Mouse (Mus musculus) forebrain, embryonic 11.5 days (tissue): ENCODE data around the gene Lcn12. TPM values are rescaled to one million over a fixed set of nuclear protein-coding genes. Genes with fewer than 3 reads are reported as not detected.

ENCODE experiments used
- ATAC-seq: fragments of 200-750 bp; cut with Nextera tagmentation; replicated peaks from 2 replicates; pipeline ENCODE4 v1.8.0; 2017; ENCODE audit warnings: moderate TSS enrichment; ENCODE audit not compliant: low FRiP score
- DNase-seq: peaks from one replicate; pipeline ENCODE4 v3.0.0-alpha.2; 2017; ENCODE audit warnings: low spot score
- H3K27ac ChIP-seq: fragments of 300-500 bp; sonication (generic); 2 replicates; pipeline ENCODE4 v1.5.1; 2014; ENCODE audit warnings: low read depth, low read length
- H3K27me3 ChIP-seq: fragments of 300-500 bp; sonication (generic); 2 replicates; pipeline ENCODE4 v1.6.1; 2014; ENCODE audit warnings: mild to moderate bottlenecking, low read length, mixed read lengths; ENCODE audit not compliant: control insufficient read depth, insufficient read depth
- H3K36me3 ChIP-seq: fragments of 300-500 bp; sonication (generic); 2 replicates; pipeline ENCODE4 v1.6.1; 2014; ENCODE audit warnings: mild to moderate bottlenecking, low read length, moderate library complexity, mixed read lengths; ENCODE audit not compliant: control insufficient read depth, insufficient read depth
- H3K4me1 ChIP-seq: fragments of 300-500 bp; sonication (generic); replicated peaks from 2 replicates; pipeline ENCODE4 v1.6.1; 2014; ENCODE audit warnings: low read length, mixed read lengths; ENCODE audit not compliant: control insufficient read depth, insufficient read depth
- H3K4me2 ChIP-seq: fragments of 300-500 bp; sonication (generic); 2 replicates; pipeline ENCODE4 v1.6.1; 2014; ENCODE audit warnings: low read depth, mild to moderate bottlenecking, low read length, moderate library complexity, mixed read lengths; ENCODE audit not compliant: severe bottlenecking
- H3K4me3 ChIP-seq: fragments of 300-500 bp; sonication (generic); 2 replicates; pipeline ENCODE4 v1.5.1; 2014; ENCODE audit warnings: low read depth, low read length
- H3K9ac ChIP-seq: fragments of 300-500 bp; sonication (generic); 2 replicates; pipeline ENCODE4 v1.6.1; 2014; ENCODE audit warnings: low read length
- H3K9me3 ChIP-seq: fragments of 300-500 bp; sonication (generic); 2 replicates; pipeline ENCODE4 v1.6.1; 2016; ENCODE audit warnings: low read length, mixed read lengths; ENCODE audit not compliant: control insufficient read depth
- WGBS: fragments of 180-500 bp; shearing (Covaris S2); extraction: QIAGEN DNeasy Blood & Tissue Kit; methylation state at CpG from one replicate; pipeline ENCODE4 v1.1.7; 2014; 5-methylcytosine and 5-hydroxymethylcytosine counted together
- microRNA-seq: library from miRNA; unstranded; fragments of <30 nt; microRNA quantifications from one replicate; pipeline ENCODE4, GENCODE M21; 2016; ENCODE audit not compliant: insufficient number of aligned reads
- polyA plus RNA-seq: library from polyadenylated mRNA; unstranded; fragments of >200 nt; fragmentation: Nextera tagmentation; extraction: Ambion mirVana; gene quantifications from 2 replicates; pipeline ENCODE4 v1.2.1, GENCODE M21; 2014

Lcn12 gene
- polyA plus RNA-seq, 1 experiment from 2014 or later: not detected

DNA sequence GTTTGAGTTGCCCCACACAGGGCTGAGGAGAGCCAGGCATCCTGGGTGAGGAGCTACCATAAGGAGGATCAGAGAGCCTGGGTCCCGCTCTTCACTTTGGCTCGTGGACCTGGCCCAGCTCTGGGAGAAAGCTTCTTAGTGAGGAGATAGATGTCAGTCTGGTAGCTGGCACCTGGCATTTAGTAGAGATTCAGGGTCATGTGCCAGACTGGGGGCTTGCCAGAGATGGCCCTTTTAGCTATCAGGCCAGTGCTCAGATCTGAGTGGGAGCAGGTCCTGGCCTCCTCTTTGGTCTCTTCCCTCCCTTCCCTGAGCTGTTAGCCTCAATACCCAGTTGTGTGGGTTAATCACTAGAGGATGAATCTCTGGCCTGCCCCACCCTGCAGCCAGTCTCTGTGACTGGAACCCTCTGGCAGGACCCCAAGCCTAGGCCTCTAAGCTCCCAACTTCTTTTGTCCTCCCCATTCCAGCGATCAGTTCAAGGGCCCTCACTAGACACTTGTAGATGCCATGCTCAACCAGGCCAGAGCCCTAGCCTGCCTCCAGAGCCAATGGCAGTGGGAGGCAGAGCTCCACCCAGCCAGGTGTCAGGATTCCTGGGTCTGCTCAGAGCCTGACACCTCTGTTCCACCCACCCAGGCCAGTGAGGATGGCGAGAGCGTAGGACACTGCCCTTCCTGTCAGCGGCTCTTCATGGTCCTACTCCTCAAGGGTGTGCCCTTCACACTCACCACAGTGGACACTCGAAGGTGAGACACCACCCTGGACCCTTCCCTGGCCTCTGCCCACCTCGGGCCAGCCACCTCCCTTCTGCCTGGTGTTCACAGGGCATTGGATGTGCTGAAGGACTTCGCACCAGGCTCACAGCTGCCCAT lies 36.5 kb downstream of the Lcn12 start:
- Histone ChIP-seq H3K4me2 (no peak overlapping the region), H3K4me3 (no peak overlapping the region), H3K36me3 (no peaks in the 10 kb centered on the region; the same call in 1 of the 2 replicates), H3K9me3 (no peaks in the 10 kb centered on the region), H3K4me1 (peaks cover 6% of the 10 kb centered on the region; the same call in 1 of the 2 replicates), H3K9ac (no peak overlapping the region), H3K27me3 (no peaks in the 10 kb centered on the region), H3K27ac (no peak overlapping the region)
- 84% methylated on average over 9 of the region's 9 CpGs for WGBS
- DNase-seq: no peak
- ATAC-seq: no peak

DNA sequence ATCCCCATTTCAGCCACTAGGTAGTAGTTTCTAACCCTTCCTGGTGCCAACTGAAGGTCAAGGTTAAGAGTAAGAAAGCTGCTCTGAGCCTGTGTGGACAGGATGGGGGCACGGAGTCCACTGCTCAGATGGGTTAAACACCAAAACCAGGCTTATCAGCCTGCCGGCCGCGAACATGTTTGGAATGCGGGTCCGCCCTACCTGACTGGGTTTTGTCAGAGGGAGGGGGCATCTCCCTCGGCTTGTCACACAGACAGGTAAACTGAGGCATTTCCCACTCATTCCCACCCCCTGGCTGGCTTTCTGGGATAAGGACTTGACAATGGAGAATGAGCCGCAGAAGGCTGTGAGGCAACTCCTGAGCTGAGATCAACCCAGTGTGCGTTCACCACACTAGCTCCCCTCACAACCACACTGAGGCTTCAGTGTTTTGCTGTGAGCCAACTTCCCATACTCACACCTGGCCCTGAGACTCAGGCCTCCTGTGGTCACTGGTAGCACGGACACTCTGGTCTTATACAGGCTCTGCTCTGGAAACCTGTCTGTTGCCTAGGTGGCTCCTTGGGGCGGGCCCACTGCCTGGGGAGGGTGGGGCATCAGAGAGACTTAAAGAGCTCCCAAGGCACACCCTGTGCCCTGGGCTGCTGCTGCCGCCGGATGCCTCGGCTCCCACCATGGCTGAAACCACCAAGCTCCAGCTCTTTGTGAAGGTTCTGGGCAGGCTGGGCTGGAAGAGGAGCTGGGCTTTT lies 37.3 kb downstream of the Lcn12 start, which contains the start of gene Clic3:
TSS of gene Clic3 (plus strand) at position 634 of the 749 bp plus-strand sequence.
- no peaks in the 10 kb centered on the region for H3K9me3 ChIP-seq
- WGBS: 63% methylated on average over 14 of the region's 14 CpGs
- H3K4me1 ChIP-seq: peaks cover 6% of the 10 kb centered on the region; the same call in 1 of the 2 replicates
- ATAC-seq (no peak), DNase-seq (no peak)
- H3K4me2 ChIP-seq: no peak within 1 kb of the TSS
- no peaks in the 10 kb centered on the region for H3K27me3 ChIP-seq
- H3K4me3 ChIP-seq: no peak within 1 kb of the TSS
- no peak within 1 kb of the TSS for H3K9ac ChIP-seq
- H3K27ac ChIP-seq: no peak within 1 kb of the TSS
- no peaks in the 10 kb centered on the region; the same call in 1 of the 2 replicates for H3K36me3 ChIP-seq

DNA sequence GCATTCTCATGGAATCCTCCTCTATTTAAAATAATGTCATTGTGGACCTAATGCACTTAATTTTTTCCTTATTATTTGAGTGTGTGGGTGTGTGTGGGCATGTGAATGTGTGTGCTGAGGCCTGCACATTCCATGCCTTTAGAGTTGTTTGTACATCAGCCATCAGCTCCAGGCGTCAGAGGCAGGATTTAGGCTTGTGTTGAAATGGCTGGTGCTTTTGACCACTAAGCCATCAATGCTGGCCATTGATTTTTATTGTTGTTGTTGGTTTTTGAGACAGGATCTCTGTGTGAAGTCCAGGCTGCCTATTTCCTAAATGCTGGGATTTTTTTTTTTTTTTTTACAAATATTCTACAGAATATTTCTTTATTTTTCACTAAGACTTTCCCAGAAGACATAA lies 40.8 kb downstream of the Lcn12 start:
- Histone ChIP-seq H3K4me1 (no peaks in the 10 kb centered on the region), H3K27me3 (no peaks in the 10 kb centered on the region), H3K4me3 (no peak overlapping the region), H3K27ac (no peak overlapping the region), H3K9ac (no peak overlapping the region), H3K4me2 (no peak overlapping the region), H3K36me3 (no peaks in the 10 kb centered on the region), H3K9me3 (no peaks in the 10 kb centered on the region)
- ATAC-seq (no peak), DNase-seq (no peak)
- 61% methylated on average over 1 of the region's 1 CpGs for WGBS

DNA sequence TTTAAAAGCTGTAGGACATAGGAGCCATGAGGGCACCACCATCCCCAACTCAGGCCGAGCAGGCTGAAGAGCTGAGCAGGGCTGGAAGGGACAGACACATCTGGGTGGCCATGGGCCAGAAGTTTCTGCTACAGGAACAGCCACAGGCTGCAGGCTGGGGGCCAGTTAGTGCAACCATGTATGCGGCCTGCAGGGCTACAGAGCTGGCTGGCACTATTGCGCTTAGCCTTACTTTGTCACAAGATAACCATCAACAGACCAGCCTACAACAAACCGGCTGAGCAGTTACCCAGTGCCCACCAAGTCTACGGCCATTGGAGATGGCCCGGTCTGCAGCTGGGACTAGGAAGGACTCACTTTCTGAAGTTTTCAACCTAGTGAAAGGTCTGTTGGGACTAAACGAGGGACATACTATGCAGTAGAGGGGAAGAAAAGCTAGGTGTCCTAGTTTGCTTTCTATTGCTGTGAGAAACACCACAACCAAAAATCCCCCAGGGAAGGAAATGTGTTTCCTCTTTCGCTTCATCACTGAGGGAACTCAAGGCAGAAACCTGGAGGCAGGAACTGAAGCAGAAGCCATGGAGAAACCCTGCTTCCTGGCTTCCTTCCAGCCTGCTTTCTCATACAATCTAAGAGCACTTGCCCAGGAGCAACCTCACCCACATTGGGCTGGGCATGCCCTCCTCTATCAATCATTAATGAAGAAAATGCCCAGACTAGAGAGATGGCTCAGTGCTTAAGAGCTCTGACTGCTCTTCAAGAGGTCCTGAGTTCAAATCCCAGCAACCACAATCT lies 42.7 kb downstream of the Lcn12 start:
- no peaks in the 10 kb centered on the region for H3K9me3 ChIP-seq

DNA sequence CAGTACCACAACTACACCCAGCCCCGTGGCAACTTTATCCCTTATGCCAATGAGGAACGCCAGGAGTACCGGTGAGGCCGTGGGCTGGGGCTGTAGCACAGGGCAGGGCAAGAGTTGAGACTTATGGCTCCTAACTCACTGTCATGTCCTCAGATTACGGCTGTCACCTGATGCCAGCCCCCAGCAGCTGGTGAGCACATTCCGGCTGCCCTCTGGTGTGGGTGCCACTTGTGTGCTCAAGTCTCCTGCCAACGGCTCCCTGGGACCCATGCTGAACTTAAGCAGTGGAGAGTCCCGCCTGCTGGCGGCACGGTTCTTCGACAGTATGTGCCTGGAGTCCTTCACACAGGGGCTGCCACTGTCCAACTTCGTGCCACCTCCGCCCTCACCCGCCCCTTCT lies 51.0 kb downstream of the Lcn12 start:
- no peaks in the 10 kb centered on the region for H3K4me1 ChIP-seq
- no peak overlapping the region for H3K27ac ChIP-seq
- 92% methylated on average over 14 of the region's 14 CpGs for WGBS
- no peak for DNase-seq
- no peaks in the 10 kb centered on the region for H3K9me3 ChIP-seq
- no peak overlapping the region for H3K4me2 ChIP-seq
- H3K4me3 ChIP-seq: no peak overlapping the region
- no peaks in the 10 kb centered on the region for H3K27me3 ChIP-seq
- ATAC-seq: no peak
- no peak overlapping the region for H3K9ac ChIP-seq
- H3K36me3 ChIP-seq: no peaks in the 10 kb centered on the region; the same call in 1 of the 2 replicates

More for the DNA sequence above, 42.7 kb downstream of the Lcn12 start:
- 82% methylated on average over 8 of the region's 8 CpGs for WGBS
- Histone ChIP-seq H3K4me2 (no peak overlapping the region), H3K4me3 (no peak overlapping the region), H3K27ac (no peak overlapping the region), H3K36me3 (no peaks in the 10 kb centered on the region), H3K9ac (no peak overlapping the region), H3K4me1 (no peaks in the 10 kb centered on the region), H3K27me3 (no peaks in the 10 kb centered on the region)
- ATAC-seq (no peak), DNase-seq (no peak)

DNA sequence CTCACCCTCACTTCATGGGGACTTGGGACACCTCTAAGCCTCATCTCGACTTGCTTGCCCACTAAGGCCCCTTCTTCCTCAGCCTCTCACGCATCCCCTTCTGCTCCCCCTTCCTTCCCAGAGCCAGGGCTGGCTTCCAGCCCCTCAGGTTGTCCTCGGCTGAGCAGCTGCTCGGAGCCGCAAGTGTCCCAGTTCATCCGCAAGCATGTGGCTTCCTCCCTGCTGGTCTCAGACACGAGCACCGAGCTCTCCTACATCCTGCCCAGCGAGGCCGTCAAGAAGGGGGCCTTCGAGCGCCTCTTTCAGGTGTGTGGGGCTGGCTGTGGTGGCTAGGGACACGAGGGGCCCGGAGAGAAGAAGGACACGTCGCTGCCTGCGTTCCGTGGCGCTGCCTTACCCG lies 52.6 kb downstream of the Lcn12 start:
- no peak for DNase-seq
- 90% methylated on average over 20 of the region's 20 CpGs for WGBS
- no peak overlapping the region for H3K4me2 ChIP-seq

More for the DNA sequence above, 52.6 kb downstream of the Lcn12 start:
- Histone ChIP-seq H3K27me3 (no peaks in the 10 kb centered on the region), H3K27ac (no peak overlapping the region), H3K9ac (no peak overlapping the region), H3K4me1 (no peaks in the 10 kb centered on the region), H3K9me3 (no peaks in the 10 kb centered on the region), H3K4me3 (no peak overlapping the region), H3K36me3 (no peaks in the 10 kb centered on the region; the same call in 1 of the 2 replicates)
- ATAC-seq: no peak

Small RNAs within 50 kb of the gene (microRNA-seq; reads per million reads assigned to microRNA genes)
- gene Mir3087: not detected

Other genes starting within 250 kb of the Lcn12 start
- gene AL732309.1, start 247.0 kb downstream of the Lcn12 start, polyA plus RNA-seq: 5.1 and 5.8 TPM in 2 replicates
- 13.6 and 15.8 TPM in 2 replicates for gene Tmem203, start 238.5 kb downstream of the Lcn12 start, polyA plus RNA-seq
- gene Tprn, start 231.3 kb downstream of the Lcn12 start, polyA plus RNA-seq: 4.6 and 7.3 TPM in 2 replicates
- gene Ssna1, start 221.5 kb downstream of the Lcn12 start, polyA plus RNA-seq: 222 and 238 TPM in 2 replicates
- 116 and 126 TPM in 2 replicates for gene Anapc2, start 221.4 kb downstream of the Lcn12 start, polyA plus RNA-seq
- gene Tmem210, start 205.8 kb downstream of the Lcn12 start, polyA plus RNA-seq: not detected in 2 replicates
- not detected in 2 replicates for gene Lrrc26, start 204.0 kb downstream of the Lcn12 start, polyA plus RNA-seq
- gene Grin1, start 174.7 kb downstream of the Lcn12 start, polyA plus RNA-seq: 1.7 and 2.1 TPM in 2 replicates
- 75.7 and 77.8 TPM in 2 replicates for gene Man1b1, start 161.6 kb downstream of the Lcn12 start, polyA plus RNA-seq
- gene Dpp7, start 137.6 kb downstream of the Lcn12 start, polyA plus RNA-seq: 20.1 and 20.5 TPM in 2 replicates
- 3.1 and 5.4 TPM in 2 replicates for gene Uap1l1, start 128.2 kb downstream of the Lcn12 start, polyA plus RNA-seq
- 79.0 and 85.0 TPM in 2 replicates for gene Sapcd2, start 121.6 kb downstream of the Lcn12 start, polyA plus RNA-seq
- gene Entpd2, start 98.0 kb downstream of the Lcn12 start, polyA plus RNA-seq: 0.23 TPM in 1 of 2 replicates, not detected in the other
- gene Npdc1, start 94.6 kb downstream of the Lcn12 start, polyA plus RNA-seq: 120 and 128 TPM in 2 replicates
- gene Fut7, start 70.6 kb downstream of the Lcn12 start, polyA plus RNA-seq: not detected in 2 replicates
- gene Abca2, start 65.2 kb downstream of the Lcn12 start, polyA plus RNA-seq: 9.9 and 10.2 TPM in 2 replicates
- 0.61 and 0.77 TPM in 2 replicates for gene Clic3, start 37.1 kb downstream of the Lcn12 start, polyA plus RNA-seq
- 22.9 and 24.2 TPM in 2 replicates for gene Paxx, start 32.8 kb downstream of the Lcn12 start, polyA plus RNA-seq
- gene Ptgds, start 23.9 kb downstream of the Lcn12 start, polyA plus RNA-seq: 0.69 and 0.73 TPM in 2 replicates
- 96.1 and 102 TPM in 2 replicates for gene Fbxw5, start 6.8 kb upstream of the Lcn12 start, polyA plus RNA-seq
- gene C8g, start 7.8 kb upstream of the Lcn12 start, polyA plus RNA-seq: 5.5 and 5.9 TPM in 2 replicates
- 37.2 and 40.1 TPM in 2 replicates for gene Traf2, start 53.0 kb upstream of the Lcn12 start, polyA plus RNA-seq
- gene Edf1, start 63.9 kb upstream of the Lcn12 start, polyA plus RNA-seq: 353 and 371 TPM in 2 replicates
- 1.3 and 5.0 TPM in 2 replicates for gene Mamdc4, start 80.9 kb upstream of the Lcn12 start, polyA plus RNA-seq
- gene Phpt1, start 81.3 kb upstream of the Lcn12 start, polyA plus RNA-seq: 144 and 164 TPM in 2 replicates
- 0.28 and 0.69 TPM in 2 replicates for gene Ajm1, start 87.8 kb upstream of the Lcn12 start, polyA plus RNA-seq
- 77.1 and 81.5 TPM in 2 replicates for gene Rabl6, start 114.6 kb upstream of the Lcn12 start, polyA plus RNA-seq
- gene Ccdc183, start 123.8 kb upstream of the Lcn12 start, polyA plus RNA-seq: 0.13 and 0.21 TPM in 2 replicates
- 12.6 and 17.9 TPM in 2 replicates for gene Tmem141, start 128.1 kb upstream of the Lcn12 start, polyA plus RNA-seq
- gene Fcna, start 134.1 kb upstream of the Lcn12 start, polyA plus RNA-seq: 0.95 and 0.97 TPM in 2 replicates
- not detected in 2 replicates for gene Lcn8, start 159.2 kb upstream of the Lcn12 start, polyA plus RNA-seq
- not detected in 2 replicates for gene Lcn5, start 164.0 kb upstream of the Lcn12 start, polyA plus RNA-seq
- gene Lcn6, start 182.9 kb upstream of the Lcn12 start, polyA plus RNA-seq: not detected in 2 replicates
- not detected in 2 replicates for gene Lcn10, start 188.8 kb upstream of the Lcn12 start, polyA plus RNA-seq
- not detected in 2 replicates for gene Obp2a, start 206.1 kb upstream of the Lcn12 start, polyA plus RNA-seq
- 68.5 and 71.2 TPM in 2 replicates for gene Bmyc, start 212.8 kb upstream of the Lcn12 start, polyA plus RNA-seq
- gene Obp2b, start 243.1 kb upstream of the Lcn12 start, polyA plus RNA-seq: not detected in 2 replicates